Mouse (Mus musculus) mammary gland, adult 2 months (tissue): ENCODE results near the gene Umps. TPM values are rescaled to one million over a fixed set of nuclear protein-coding genes. Genes with fewer than 3 reads are reported as not detected.

ENCODE experiments used
- polyA plus RNA-seq: library from polyadenylated mRNA; depleted of rRNA; stranded (reverse); fragments of >200 nt; gene quantifications from 2 replicates; pipeline ENCODE4 v1.2.3, GENCODE M21; 2012; ENCODE audit warnings: low replicate concordance; rRNA removed

Umps gene
- polyA plus RNA-seq: 5.7 and 7.8 TPM in 2 replicates

GRCm38 (mm10) chr16:33966538-33967282 lies at the start of gene Umps:
Gene Umps (minus strand): TSS chr16:33967038.

Other genes starting within 250 kb of the Umps start
- 2.9 and 5.4 TPM in 2 replicates for gene Muc13, start 173.0 kb downstream of the Umps start, polyA plus RNA-seq
- 83.4 and 98.3 TPM in 2 replicates for gene Itgb5, start 137.4 kb downstream of the Umps start, polyA plus RNA-seq